Mouse (Mus musculus) hindbrain, embryonic 10.5 days (tissue): ENCODE data around the gene Zswim3. TPM values are rescaled to one million over a fixed set of nuclear protein-coding genes. Genes with fewer than 3 reads are reported as not detected.

Experiments used
- DNase-seq: peaks from one replicate; pipeline ENCODE4 v3.0.0-alpha.2; 2017; ENCODE audit warnings: low spot score
- H3K27ac ChIP-seq: fragments of 300-500 bp; sonication (generic); 2 replicates; pipeline ENCODE4 v1.5.1; 2016; ENCODE audit warnings: mild to moderate bottlenecking, moderate library complexity
- H3K27me3 ChIP-seq: fragments of 300-500 bp; sonication (generic); 2 replicates; pipeline ENCODE4 v1.6.1; 2016; ENCODE audit warnings: mild to moderate bottlenecking; ENCODE audit not compliant: poor library complexity, insufficient read depth, severe bottlenecking
- H3K36me3 ChIP-seq: fragments of 300-500 bp; sonication (generic); 2 replicates; pipeline ENCODE4 v1.6.1; 2016; ENCODE audit warnings: mild to moderate bottlenecking, moderate library complexity
- H3K4me1 ChIP-seq: fragments of 300-500 bp; sonication (generic); replicated peaks from 2 replicates; pipeline ENCODE4 v1.6.1; 2016; ENCODE audit warnings: mild to moderate bottlenecking
- H3K4me3 ChIP-seq: fragments of 300-500 bp; sonication (generic); 2 replicates; pipeline ENCODE4 v1.5.1; 2016; ENCODE audit warnings: mild to moderate bottlenecking, moderate library complexity
- H3K9me3 ChIP-seq: fragments of 300-500 bp; sonication (generic); 2 replicates; pipeline ENCODE4 v1.6.1; 2016; ENCODE audit warnings: mild to moderate bottlenecking, moderate library complexity
- WGBS: fragments of 180-500 bp; shearing (Covaris S2); methylation state at CpG from one replicate; pipeline ENCODE4 v1.1.7; 2016; 5-methylcytosine and 5-hydroxymethylcytosine counted together
- polyA plus RNA-seq: library from polyadenylated mRNA; unstranded; fragments of >200 nt; fragmentation: Nextera tagmentation; extraction: Ambion mirVana; gene quantifications from 2 replicates; pipeline ENCODE4 v1.2.1, GENCODE M21; 2016

The Zswim3 gene
- polyA plus RNA-seq, 1 experiment from 2014 or later = 12.4 TPM

- 79% methylated on average over 4 of the region's 4 CpGs for WGBS
- peaks cover 9% of the 10 kb centered on the region; the same call in 1 of the 2 replicates for H3K9me3 ChIP-seq
- peaks cover 6% of the 10 kb centered on the region for H3K27me3 ChIP-seq
- peaks cover 17% of the 10 kb centered on the region for H3K4me1 ChIP-seq
- no peaks in the 10 kb centered on the region for H3K36me3 ChIP-seq
- H3K4me3 ChIP-seq = no peak overlapping the region
- DNase-seq = no peak
- H3K27ac ChIP-seq = 0 out of 2 replicates have a peak overlapping the region, but pooled peaks have one; percentile 35
Observed at GRCm38 (mm10) chr2:164864593-164864992, 59.7 kb downstream of the Zswim3 start.

GRCm38 (mm10) chr2:164866741-164867551 lies 62.0 kb downstream of the Zswim3 start:
- Histone ChIP-seq H3K27me3 (no peaks in the 10 kb centered on the region), H3K9me3 (peaks cover 9% of the 10 kb centered on the region; the same call in 1 of the 2 replicates), H3K4me3 (no peak overlapping the region), H3K36me3 (no peaks in the 10 kb centered on the region), H3K27ac (no peak overlapping the region), H3K4me1 (peaks cover 11% of the 10 kb centered on the region)
- DNase-seq = no peak
- 66% methylated on average over 16 of the region's 16 CpGs for WGBS

- Histone ChIP-seq H3K4me1 (peaks cover 6% of the 10 kb centered on the region; the same call in 1 of the 2 replicates), H3K36me3 (no peaks in the 10 kb centered on the region), H3K9me3 (peaks cover 9% of the 10 kb centered on the region; the same call in 1 of the 2 replicates), H3K27ac (no peak overlapping the region), H3K4me3 (no peak overlapping the region), H3K27me3 (no peaks in the 10 kb centered on the region)
- no peak for DNase-seq
- 92% methylated on average over 7 of the region's 7 CpGs for WGBS
Observed at GRCm38 (mm10) chr2:164867566-164867965, 62.7 kb downstream of the Zswim3 start.

- Histone ChIP-seq H3K9me3 (peaks cover 9% of the 10 kb centered on the region; the same call in 1 of the 2 replicates), H3K27ac (no peak overlapping the region), H3K4me3 (no peak overlapping the region), H3K4me1 (peaks cover 6% of the 10 kb centered on the region; the same call in 1 of the 2 replicates), H3K27me3 (no peaks in the 10 kb centered on the region), H3K36me3 (no peaks in the 10 kb centered on the region)
- WGBS = 87% methylated on average over 7 of the region's 7 CpGs
- DNase-seq = no peak
Observed at GRCm38 (mm10) chr2:164868491-164868890, 63.6 kb downstream of the Zswim3 start.

Other genes starting within 250 kb of the Zswim3 start
- 27.6 and 64.4 TPM in 2 replicates for gene Wfdc2, start 242.7 kb upstream of the Zswim3 start, polyA plus RNA-seq
- gene Spint3, start 231.6 kb upstream of the Zswim3 start, polyA plus RNA-seq = not detected in 2 replicates
- not detected in 2 replicates for gene Wfdc6a, start 219.7 kb upstream of the Zswim3 start, polyA plus RNA-seq
- not detected in 2 replicates for gene Eppin, start 211.5 kb upstream of the Zswim3 start, polyA plus RNA-seq
- not detected in 2 replicates for gene Wfdc6b, start 191.6 kb upstream of the Zswim3 start, polyA plus RNA-seq
- not detected in 2 replicates for gene Wfdc8, start 191.5 kb upstream of the Zswim3 start, polyA plus RNA-seq
- not detected in 2 replicates for gene Wfdc16, start 166.3 kb upstream of the Zswim3 start, polyA plus RNA-seq
- 0.51 TPM in 1 of 2 replicates, not detected in the other for gene Wfdc10, start 149.1 kb upstream of the Zswim3 start, polyA plus RNA-seq
- not detected in 2 replicates for gene Wfdc9, start 148.5 kb upstream of the Zswim3 start, polyA plus RNA-seq
- gene Wfdc11, start 131.0 kb upstream of the Zswim3 start, polyA plus RNA-seq = not detected in 2 replicates
- gene Wfdc13, start 120.0 kb upstream of the Zswim3 start, polyA plus RNA-seq = 0.15 TPM in 1 of 2 replicates, not detected in the other
- not detected in 2 replicates for gene Spint4, start 106.6 kb upstream of the Zswim3 start, polyA plus RNA-seq
- gene Spint5, start 89.8 kb upstream of the Zswim3 start, polyA plus RNA-seq = not detected in 2 replicates
- gene Wfdc3, start 59.2 kb upstream of the Zswim3 start, polyA plus RNA-seq = 0.85 and 1.4 TPM in 2 replicates
- 81.3 and 87.4 TPM in 2 replicates for gene Dnttip1, start 59.1 kb upstream of the Zswim3 start, polyA plus RNA-seq
- gene Ube2c, start 35.2 kb upstream of the Zswim3 start, polyA plus RNA-seq = 588 and 602 TPM in 2 replicates
- not detected in 2 replicates for gene Tnnc2, start 25.1 kb upstream of the Zswim3 start, polyA plus RNA-seq
- 10.8 and 13.7 TPM in 2 replicates for gene Snx21, start 19.3 kb upstream of the Zswim3 start, polyA plus RNA-seq
- gene Acot8, start 216 bp upstream of the Zswim3 start, polyA plus RNA-seq = 16.5 and 17.7 TPM in 2 replicates
- 25.1 and 27.5 TPM in 2 replicates for gene Zswim1, start 17.6 kb downstream of the Zswim3 start, polyA plus RNA-seq
- not detected in 2 replicates for gene Spata25, start 23.4 kb downstream of the Zswim3 start, polyA plus RNA-seq
- gene Ctsa, start 27.8 kb downstream of the Zswim3 start, polyA plus RNA-seq = 98.2 and 104 TPM in 2 replicates
- gene Neurl2, start 28.4 kb downstream of the Zswim3 start, polyA plus RNA-seq = 4.3 and 5.1 TPM in 2 replicates
- 47.2 and 78.1 TPM in 2 replicates for gene Pltp, start 52.6 kb downstream of the Zswim3 start, polyA plus RNA-seq
- gene Pcif1, start 74.2 kb downstream of the Zswim3 start, polyA plus RNA-seq = 76.1 and 88.4 TPM in 2 replicates
- gene Zfp335, start 106.7 kb downstream of the Zswim3 start, polyA plus RNA-seq = 15.3 and 18.4 TPM in 2 replicates
- gene Mmp9, start 135.7 kb downstream of the Zswim3 start, polyA plus RNA-seq = 0.56 and 1.2 TPM in 2 replicates
- gene Slc12a5, start 155.7 kb downstream of the Zswim3 start, polyA plus RNA-seq = 3.1 and 5.1 TPM in 2 replicates
- gene Ncoa5, start 229.8 kb downstream of the Zswim3 start, polyA plus RNA-seq = 101 and 102 TPM in 2 replicates